Mouse (Mus musculus) spleen, postnatal 0 days (tissue): ENCODE data around the gene Tcn2. TPM values are rescaled to one million over a fixed set of nuclear protein-coding genes. Genes with fewer than 3 reads are reported as not detected.

Source experiments
- polyA plus RNA-seq: library from polyadenylated mRNA; unstranded; fragments of >200 nt; fragmentation: Nextera tagmentation; extraction: Ambion mirVana; gene quantifications from 2 replicates; pipeline ENCODE4 v1.2.1, GENCODE M21; 2015

Gene Tcn2
- 29.7 and 42.5 TPM in 2 replicates for polyA plus RNA-seq

GRCm38 (mm10) chr11:3931511-3932211 lies at the start of gene Tcn2:
Tcn2 (minus strand) TSS chr11:3932159.

GRCm38 (mm10) chr11:3976678-3977077 lies 44.7 kb upstream of the Tcn2 start, which contains the start of gene 4930556J24Rik:
4930556J24Rik (minus strand) TSS chr11:3976778.

GRCm38 (mm10) chr11:3963610-3964415 lies 31.9 kb upstream of the Tcn2 start, which contains the start of gene Pes1:
Pes1 (plus strand) TSS chr11:3963975.

GRCm38 (mm10) chr11:3914109-3914840 lies 17.7 kb downstream of the Tcn2 start, which contains the start of gene Slc35e4:
Slc35e4 (minus strand) TSS chr11:3914664.

GRCm38 (mm10) chr11:3894406-3895281 lies 37.3 kb downstream of the Tcn2 start, which contains the start of the genes 4921536K21Rik and Dusp18:
4921536K21Rik (minus strand) TSS chr11:3895098.
Dusp18 (plus strand) TSS chr11:3895240.

Other genes with a start within 250 kb of the Tcn2 start
- 0.05 and 0.13 TPM in 2 replicates for gene Osbp2, start 68.3 kb downstream of the Tcn2 start, polyA plus RNA-seq
- gene 4921536K21Rik, start 37.1 kb downstream of the Tcn2 start, polyA plus RNA-seq, result 0.05 TPM in 1 of 2 replicates, not detected in the other
- 0.45 and 0.64 TPM in 2 replicates for gene Dusp18, start 36.9 kb downstream of the Tcn2 start, polyA plus RNA-seq
- gene Slc35e4, start 17.5 kb downstream of the Tcn2 start, polyA plus RNA-seq, result 0.75 and 1.3 TPM in 2 replicates
- 48.6 and 53.0 TPM in 2 replicates for gene Pes1, start 31.8 kb upstream of the Tcn2 start, polyA plus RNA-seq
- not detected in 2 replicates for gene 4930556J24Rik, start 44.6 kb upstream of the Tcn2 start, polyA plus RNA-seq
- 0.19 and 0.23 TPM in 2 replicates for gene Gal3st1, start 51.5 kb upstream of the Tcn2 start, polyA plus RNA-seq
- gene Sec14l4, start 99.3 kb upstream of the Tcn2 start, polyA plus RNA-seq, result not detected in 2 replicates
- gene Sec14l3, start 132.7 kb upstream of the Tcn2 start, polyA plus RNA-seq, result not detected in 2 replicates
- 18.3 and 19.7 TPM in 2 replicates for gene Mtfp1, start 163.3 kb upstream of the Tcn2 start, polyA plus RNA-seq
- gene Sec14l2, start 191.3 kb upstream of the Tcn2 start, polyA plus RNA-seq, result 6.6 and 8.4 TPM in 2 replicates
- gene Rnf215, start 203.0 kb upstream of the Tcn2 start, polyA plus RNA-seq, result 9.7 and 13.6 TPM in 2 replicates
- 1.4 and 2.0 TPM in 2 replicates for gene Ccdc157, start 228.1 kb upstream of the Tcn2 start, polyA plus RNA-seq
- gene Sf3a1, start 228.2 kb upstream of the Tcn2 start, polyA plus RNA-seq, result 20.2 TPM in 2 replicates